Mouse (Mus musculus) thymus, adult 2 months (tissue): ENCODE data around the gene Mfap5.

Experiments used
- CTCF ChIP-seq: fragments of 200-500 bp; IDR thresholded peaks from 2 replicates; pipeline ENCODE4 v1.5.1; 2012; ENCODE audit warnings: mild to moderate bottlenecking, control low read depth, low read length, moderate library complexity, borderline replicate concordance; ENCODE audit not compliant: control insufficient read depth, poor library complexity, insufficient read depth; ENCODE audit errors: extremely low read depth
- POLR2A ChIP-seq: fragments of 200-500 bp; IDR thresholded peaks from 2 replicates; pipeline ENCODE4 v1.6.1; 2012; ENCODE audit warnings: mild to moderate bottlenecking, low read length, control low read depth, moderate library complexity; ENCODE audit not compliant: control insufficient read depth, poor library complexity, insufficient read depth; ENCODE audit errors: extremely low read depth

DNA sequence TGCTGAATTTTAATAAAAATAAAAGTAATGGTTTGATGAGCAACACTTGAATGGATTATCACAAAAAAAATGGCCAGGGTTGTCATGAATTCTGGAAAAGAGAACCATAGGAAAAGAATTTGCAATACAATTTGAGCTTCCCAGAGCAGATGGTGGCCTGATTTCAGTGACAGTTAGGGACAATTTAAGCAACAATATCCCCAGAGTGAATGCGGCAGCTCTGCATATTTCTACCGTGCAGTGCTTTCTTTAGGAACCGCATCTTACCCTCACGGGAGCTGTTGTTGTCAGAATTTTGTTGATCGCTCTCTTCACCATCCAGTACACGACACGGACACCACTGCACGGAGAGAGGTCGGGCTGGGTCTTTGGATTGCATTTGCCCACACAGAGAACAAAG is 33.9 kb downstream of the Mfap5 start:
- TF ChIP-seq CTCF (no peak), POLR2A (no peak)
